Mouse (Mus musculus) lung, embryonic 16.5 days (tissue): ENCODE measurements around the gene Kifc1. TPM values are rescaled to one million over a fixed set of nuclear protein-coding genes. Genes with fewer than 3 reads are reported as not detected.
A peak's percentile ranks its signal among the peaks of the same experiment; 100 is the strongest.

Experiments used
- ATAC-seq: fragments of 200-750 bp; cut with Nextera tagmentation; 2 replicates; pipeline ENCODE4 v1.8.0; 2017; ENCODE audit warnings: low read depth, mild to moderate bottlenecking, moderate library complexity
- H3K27ac ChIP-seq: fragments of 300-500 bp; sonication (generic); 2 replicates; pipeline ENCODE4 v1.5.1; 2014; ENCODE audit warnings: mild to moderate bottlenecking, control low read depth, low read length
- H3K27me3 ChIP-seq: fragments of 300-500 bp; sonication (generic); 2 replicates; pipeline ENCODE4 v1.6.1; 2014; ENCODE audit warnings: low read depth, low read length, mixed read lengths; ENCODE audit not compliant: control insufficient read depth, insufficient read depth
- H3K36me3 ChIP-seq: fragments of 300-500 bp; sonication (generic); 2 replicates; pipeline ENCODE4 v1.6.1; 2014; ENCODE audit warnings: low read length; ENCODE audit not compliant: control insufficient read depth, insufficient read depth
- H3K4me1 ChIP-seq: fragments of 300-500 bp; sonication (generic); replicated peaks from 2 replicates; pipeline ENCODE4 v1.6.1; 2014; ENCODE audit warnings: low read length, mixed read lengths; ENCODE audit not compliant: control insufficient read depth, insufficient read depth
- H3K4me2 ChIP-seq: fragments of 300-500 bp; sonication (generic); 2 replicates; pipeline ENCODE4 v1.6.1; 2014; ENCODE audit warnings: low read depth, low read length, control low read depth
- H3K4me3 ChIP-seq: fragments of 300-500 bp; sonication (generic); 2 replicates; pipeline ENCODE4 v1.5.1; 2014; ENCODE audit warnings: mild to moderate bottlenecking, low read length, control low read depth
- H3K9ac ChIP-seq: fragments of 300-500 bp; sonication (generic); 2 replicates; pipeline ENCODE4 v1.6.1; 2014; ENCODE audit warnings: low read length, control low read depth
- H3K9me3 ChIP-seq: fragments of 300-500 bp; sonication (generic); 2 replicates; pipeline ENCODE4 v1.6.1; 2016; ENCODE audit warnings: low read length; ENCODE audit not compliant: control insufficient read depth
- WGBS: fragments of 180-500 bp; shearing (Covaris S2); extraction: QIAGEN DNeasy Blood & Tissue Kit; methylation state at CpG from one replicate; pipeline ENCODE4 v1.1.7; 2014; 5-methylcytosine and 5-hydroxymethylcytosine counted together
- microRNA-seq: library from miRNA; unstranded; fragments of <30 nt; microRNA quantifications from one replicate; pipeline ENCODE4, GENCODE M21; 2016
- polyA plus RNA-seq: library from polyadenylated mRNA; unstranded; fragments of >200 nt; fragmentation: Nextera tagmentation; extraction: Ambion mirVana; gene quantifications from 2 replicates; pipeline ENCODE4 v1.2.1, GENCODE M21; 2015

The Kifc1 gene
- polyA plus RNA-seq, 1 experiment from 2014 or later, result 9.6 TPM

GRCm38 (mm10) chr17:33842966-33843795 lies 47.3 kb downstream of the Kifc1 start, which contains the start of gene Cd320:
Gene Cd320 (plus strand): TSS chr17:33843091.
- Histone ChIP-seq H3K27ac (peak within 1 kb of the TSS; percentile 73), H3K4me2 (peak within 1 kb of the TSS; percentile 94), H3K9ac (peak within 1 kb of the TSS; percentile 81), H3K27me3 (no peaks in the 10 kb centered on the region), H3K36me3 (no peaks in the 10 kb centered on the region; the same call in 1 of the 2 replicates), H3K4me3 (peak within 1 kb of the TSS; percentile 88), H3K4me1 (peaks cover 10% of the 10 kb centered on the region), H3K9me3 (no peaks in the 10 kb centered on the region)
- ATAC-seq, result peak; percentile 96
- WGBS, result under 1% methylated on average over 45 of the region's 45 CpGs

GRCm38 (mm10) chr17:33829561-33829960 lies 60.9 kb downstream of the Kifc1 start:
- Histone ChIP-seq H3K9me3 (no peaks in the 10 kb centered on the region), H3K27ac (peak overlapping the region; percentile 58), H3K4me1 (peaks cover 18% of the 10 kb centered on the region), H3K4me2 (no peak overlapping the region), H3K27me3 (no peaks in the 10 kb centered on the region), H3K4me3 (no peak overlapping the region), H3K9ac (0 out of 2 replicates have a peak overlapping the region, but pooled peaks have one; percentile 6), H3K36me3 (peaks cover 31% of the 10 kb centered on the region)
- no peak for ATAC-seq
- 86% methylated on average over 10 of the region's 10 CpGs for WGBS

DNA sequence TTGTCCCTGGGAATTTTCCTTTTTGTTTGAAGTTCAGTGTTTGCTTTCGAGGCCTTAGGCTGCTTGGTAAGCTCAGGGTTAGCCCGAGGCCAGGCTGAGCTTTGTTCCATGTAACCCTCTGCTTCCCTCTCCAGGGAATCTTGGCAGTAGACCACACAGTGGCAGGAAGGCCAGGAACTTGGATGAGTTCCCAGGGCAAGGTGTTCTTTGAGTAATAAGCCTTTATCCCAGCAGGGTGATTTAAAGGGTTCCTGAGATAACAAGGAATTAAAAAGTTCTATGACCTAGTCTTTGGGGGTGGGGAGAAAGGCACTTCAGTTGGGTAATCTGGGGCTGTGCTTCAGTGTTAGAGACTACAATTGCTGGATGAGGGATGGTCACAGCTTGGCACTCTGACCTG lies 61.6 kb downstream of the Kifc1 start:
- WGBS, result 19% methylated on average over 2 of the region's 2 CpGs
- H3K27me3 ChIP-seq, result no peaks in the 10 kb centered on the region
- ATAC-seq, result peak; percentile 65
- H3K9me3 ChIP-seq, result no peaks in the 10 kb centered on the region
- peaks cover 25% of the 10 kb centered on the region for H3K36me3 ChIP-seq
- H3K4me2 ChIP-seq, result no peak overlapping the region
- no peak overlapping the region for H3K4me3 ChIP-seq
- H3K4me1 ChIP-seq, result peaks cover 18% of the 10 kb centered on the region
- peak overlapping the region; percentile 58 for H3K27ac ChIP-seq
- H3K9ac ChIP-seq, result no peak overlapping the region; the same call in 1 of the 2 replicates

- H3K9me3 ChIP-seq, result no peaks in the 10 kb centered on the region
- H3K4me1 ChIP-seq, result peaks cover 29% of the 10 kb centered on the region
- no peak overlapping the region for H3K9ac ChIP-seq
- no peak overlapping the region for H3K27ac ChIP-seq
- no peak overlapping the region for H3K4me2 ChIP-seq
- H3K4me3 ChIP-seq, result no peak overlapping the region
- no peaks in the 10 kb centered on the region for H3K27me3 ChIP-seq
- peaks cover 24% of the 10 kb centered on the region for H3K36me3 ChIP-seq
- WGBS, result 1% methylated on average over 3 of the region's 3 CpGs
- ATAC-seq, result no peak
These were observed 63.6 kb downstream of the Kifc1 start for GRCm38 (mm10) chr17:33826850-33827249.

Small RNA genes within 50 kb of the gene (microRNA-seq; reads per million reads assigned to microRNA genes)
- gene Gm27740, result not detected

Other genes starting within 250 kb of the Kifc1 start
- 315 and 351 TPM in 2 replicates for gene Hnrnpm, start 203.8 kb downstream of the Kifc1 start, polyA plus RNA-seq
- gene March2, start 172.0 kb downstream of the Kifc1 start, polyA plus RNA-seq, result 61.8 and 72.0 TPM in 2 replicates
- gene Rab11b, start 130.1 kb downstream of the Kifc1 start, polyA plus RNA-seq, result 279 and 289 TPM in 2 replicates
- 46.1 and 48.3 TPM in 2 replicates for gene Angptl4, start 108.8 kb downstream of the Kifc1 start, polyA plus RNA-seq
- gene Kank3, start 80.1 kb downstream of the Kifc1 start, polyA plus RNA-seq, result 78.8 and 89.6 TPM in 2 replicates
- 929 and 1,039 TPM in 2 replicates for gene Rps28, start 66.1 kb downstream of the Kifc1 start, polyA plus RNA-seq
- 482 and 489 TPM in 2 replicates for gene Ndufa7, start 66.1 kb downstream of the Kifc1 start, polyA plus RNA-seq
- 63.4 and 67.1 TPM in 2 replicates for gene Cd320, start 47.6 kb downstream of the Kifc1 start, polyA plus RNA-seq
- gene Gm7029, start 16.8 kb downstream of the Kifc1 start, polyA plus RNA-seq, result not detected in 2 replicates
- gene Platr17, start 14.5 kb upstream of the Kifc1 start, polyA plus RNA-seq, result 0.26 TPM in 1 of 2 replicates, not detected in the other
- 44.1 and 50.6 TPM in 2 replicates for gene Daxx, start 18.8 kb upstream of the Kifc1 start, polyA plus RNA-seq
- gene Tapbp, start 25.2 kb upstream of the Kifc1 start, polyA plus RNA-seq, result 57.7 and 70.8 TPM in 2 replicates
- 17.8 and 18.7 TPM in 2 replicates for gene Zbtb22, start 25.2 kb upstream of the Kifc1 start, polyA plus RNA-seq
- gene Rgl2, start 38.9 kb upstream of the Kifc1 start, polyA plus RNA-seq, result 49.5 and 51.7 TPM in 2 replicates
- gene Pfdn6, start 49.7 kb upstream of the Kifc1 start, polyA plus RNA-seq, result 143 and 151 TPM in 2 replicates
- gene Wdr46, start 50.0 kb upstream of the Kifc1 start, polyA plus RNA-seq, result 20.2 and 20.6 TPM in 2 replicates
- 5.5 and 5.6 TPM in 2 replicates for gene B3galt4, start 60.8 kb upstream of the Kifc1 start, polyA plus RNA-seq
- 49.4 and 50.5 TPM in 2 replicates for gene Vps52, start 65.2 kb upstream of the Kifc1 start, polyA plus RNA-seq
- 1,739 and 1,825 TPM in 2 replicates for gene Rps18, start 65.3 kb upstream of the Kifc1 start, polyA plus RNA-seq
- gene H2-K1, start 109.7 kb upstream of the Kifc1 start, polyA plus RNA-seq, result 55.5 and 83.8 TPM in 2 replicates
- gene Ring1, start 134.0 kb upstream of the Kifc1 start, polyA plus RNA-seq, result 15.0 and 15.2 TPM in 2 replicates
- gene H2-Ke6, start 137.4 kb upstream of the Kifc1 start, polyA plus RNA-seq, result 40.9 and 41.6 TPM in 2 replicates
- gene Slc39a7, start 141.0 kb upstream of the Kifc1 start, polyA plus RNA-seq, result 188 and 191 TPM in 2 replicates
- gene Rxrb, start 141.2 kb upstream of the Kifc1 start, polyA plus RNA-seq, result 49.6 and 49.9 TPM in 2 replicates
- 2.6 and 3.7 TPM in 2 replicates for gene Col11a2, start 148.8 kb upstream of the Kifc1 start, polyA plus RNA-seq
- 0.23 and 1.0 TPM in 2 replicates for gene H2-Oa, start 201.7 kb upstream of the Kifc1 start, polyA plus RNA-seq
- 11.8 and 12.7 TPM in 2 replicates for gene H2-DMa, start 228.9 kb upstream of the Kifc1 start, polyA plus RNA-seq
- gene Brd2, start 232.0 kb upstream of the Kifc1 start, polyA plus RNA-seq, result 97.8 and 100 TPM in 2 replicates